Mouse (Mus musculus) embryonic fibroblast, embryonic 13.5 days (primary cell): Measurements from ENCODE around the gene Irf8.

ENCODE experiments used
- CTCF ChIP-seq: IDR thresholded peaks from 2 replicates; pipeline ENCODE4 v1.5.1; 2011; ENCODE audit warnings: mild to moderate bottlenecking, control low read depth, low read length, moderate library complexity, borderline replicate concordance; ENCODE audit not compliant: insufficient read depth
- POLR2A ChIP-seq: IDR thresholded peaks from 2 replicates; pipeline ENCODE4 v1.6.1; 2011; ENCODE audit warnings: low read depth, mild to moderate bottlenecking, control low read depth, low read length, moderate library complexity

GRCm38 (mm10) chr8:120751226-120752081 is 15.3 kb downstream of the Irf8 start:
- TF ChIP-seq CTCF = no peak
- TF ChIP-seq POLR2A = no peak
